8 mouse cellular contexts compared by ENCODE assay signal in the genomic region with DNA sequence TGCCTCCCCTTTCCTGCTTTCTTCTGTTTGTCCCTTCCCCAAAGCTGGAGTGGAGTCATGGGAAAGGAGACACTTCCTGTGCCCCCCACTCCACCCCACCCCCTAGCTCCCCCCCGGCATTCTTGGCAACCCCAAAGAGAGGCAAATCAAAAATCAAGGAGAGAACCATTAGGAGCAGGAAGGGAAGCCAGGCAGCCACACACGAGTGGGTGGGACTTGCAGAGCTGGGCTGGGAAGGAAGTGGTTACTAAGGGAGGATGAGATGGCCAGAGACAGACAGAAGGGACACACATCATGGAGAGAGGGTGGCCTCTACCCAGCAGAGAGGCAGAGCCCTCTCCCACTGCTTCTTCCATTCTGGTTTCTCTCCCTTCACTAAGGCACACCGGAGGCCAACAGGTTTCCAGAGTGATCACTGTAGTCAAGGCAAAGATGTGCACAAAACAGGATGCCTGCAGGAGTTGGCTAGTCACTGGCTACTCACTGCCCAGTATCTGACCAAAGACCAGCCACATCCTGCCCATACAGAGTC. TPM values are rescaled to one million over a fixed set of nuclear protein-coding genes. Genes with fewer than 3 reads are reported as not detected.
DNase-seq lines count a peak whose midpoint lies in the region; TF ChIP-seq lines count a peak whose summit lies in the region.

No protein-coding gene starts in this region.

- DNase-seq in thymus, postnatal 25 days, result peak; percentile 31
- no peak for DNase-seq in thymus, postnatal 4 days
- peak; percentile 60 to 67 for DNase-seq in heart, adult 2 months
- DNase-seq in kidney, postnatal 10 days, result peak; percentile 69
- no peak for DNase-seq in midbrain, embryonic 10.5 days (ENCODE audit: low spot score)
- DNase-seq in urinary bladder, adult 18-20 months (ENCODE audit: low spot score in 2 of 2), result no peak
- DNase-seq in gastrocnemius, postnatal 25 days, result no peak
- no peak for DNase-seq in urinary bladder, postnatal 10 days (ENCODE audit: low spot score)

- H3K79me2 ChIP-seq in heart, adult 2 months (replicated peaks; ENCODE audit: control insufficient read depth, insufficient read depth, low read length), result peaks cover 10% of the 10 kb centered on the region

- H3K9ac ChIP-seq in heart, adult 2 months (ENCODE audit: low read depth, low read length), result 0 out of 2 replicates have a peak overlapping the region, but pooled peaks have one; percentile 8

- H3K27ac ChIP-seq in heart, adult 2 months, result peak overlapping the region; percentile 74
- H3K27ac ChIP-seq in midbrain, embryonic 10.5 days (replicated peaks), result peak overlapping the region; percentile 94

- WGBS in heart, adult 2 months, result 11% methylated on average over 3 of the region's 3 CpGs
- 50% methylated on average over 3 of the region's 3 CpGs for WGBS in midbrain, embryonic 10.5 days

- H3K4me3 ChIP-seq in heart, adult 2 months, result peak overlapping the region; percentile 10; the same call in 1 of the 2 replicates
- H3K4me3 ChIP-seq in midbrain, embryonic 10.5 days, result peak overlapping the region; percentile 27

- H3K4me1 ChIP-seq in heart, adult 2 months (ENCODE audit: control insufficient read depth, insufficient read depth, low read length), result peaks cover 54% of the 10 kb centered on the region
- H3K4me1 ChIP-seq in midbrain, embryonic 10.5 days, result peaks cover 85% of the 10 kb centered on the region

- no peak for TF ChIP-seq EP300 in heart, adult 2 months (IDR thresholded peaks at IDR 0.05; ENCODE audit: insufficient read depth, low read depth, low read length)

- no peaks in the 10 kb centered on the region for H3K9me3 ChIP-seq in midbrain, embryonic 10.5 days (replicated peaks)

- intact Hi-C loops in heart, adult 2 months (cut with DNase I), result loop anchor here (2.0 to 5.0 kb wide), 2 partner anchors 37 to 42 kb away; no protein-coding TSS in a partner anchor

- H3K36me3 ChIP-seq in heart, adult 2 months (ENCODE audit: control insufficient read depth, insufficient read depth, low read length), result peaks cover 9% of the 10 kb centered on the region
- peaks cover 25% of the 10 kb centered on the region for H3K36me3 ChIP-seq in midbrain, embryonic 10.5 days

- no peaks in the 10 kb centered on the region for H3K27me3 ChIP-seq in heart, adult 2 months (ENCODE audit: control insufficient read depth, insufficient read depth, low read length)
- H3K27me3 ChIP-seq in midbrain, embryonic 10.5 days (ENCODE audit: low read depth, poor library complexity, severe bottlenecking), result no peaks in the 10 kb centered on the region

- no peak for TF ChIP-seq CTCF in heart, adult 2 months (IDR thresholded peaks at IDR 0.05)

- no peak for TF ChIP-seq POLR2A in heart, adult 2 months (IDR thresholded peaks at IDR 0.05; ENCODE audit: insufficient read depth, low read depth, low read length)

RNA-seq across cellular contexts. Expression of a gene that starts 43.3 kb away (rescaled TPM):
- 10 to 100 TPM; 56.7 to 56.8 TPM for total RNA-seq in heart, adult 2 months (2021)
- 34.9 and 46.0 TPM in 2 replicates for polyA plus RNA-seq in heart, adult 2 months (2012; rRNA removed)
- polyA plus RNA-seq in midbrain, embryonic 10.5 days (2016; fragmentation: Nextera tagmentation; extraction: Ambion mirVana), result 8.9 and 10.1 TPM in 2 replicates
- total RNA-seq in gastrocnemius, postnatal 25 days (2021), result 10 to 100 TPM; 31.3 to 34.7 TPM

Comparison
In these comparisons a context has a peak if more than half of its experiments do, and no peak if none do; other contexts are left out.
1. DNase-seq: peak in thymus, postnatal 25 days (single experiment), heart, adult 2 months (2 of 2) and kidney, postnatal 10 days (single experiment); none in thymus, postnatal 4 days (single experiment), midbrain, embryonic 10.5 days (single experiment), urinary bladder, adult 18-20 months (0 of 2), gastrocnemius, postnatal 25 days (single experiment) and urinary bladder, postnatal 10 days (single experiment).